Mouse (Mus musculus) naive thymus-derived CD4-positive, alpha-beta T cell, adult 2 months (primary cell): Measurements from ENCODE around the gene Bag3.

ENCODE experiments used
- DNase-seq: peaks from one replicate; pipeline ENCODE4 v3.0.0-alpha.2; 2011; ENCODE audit warnings: low read depth

Bag3 gene

DNA sequence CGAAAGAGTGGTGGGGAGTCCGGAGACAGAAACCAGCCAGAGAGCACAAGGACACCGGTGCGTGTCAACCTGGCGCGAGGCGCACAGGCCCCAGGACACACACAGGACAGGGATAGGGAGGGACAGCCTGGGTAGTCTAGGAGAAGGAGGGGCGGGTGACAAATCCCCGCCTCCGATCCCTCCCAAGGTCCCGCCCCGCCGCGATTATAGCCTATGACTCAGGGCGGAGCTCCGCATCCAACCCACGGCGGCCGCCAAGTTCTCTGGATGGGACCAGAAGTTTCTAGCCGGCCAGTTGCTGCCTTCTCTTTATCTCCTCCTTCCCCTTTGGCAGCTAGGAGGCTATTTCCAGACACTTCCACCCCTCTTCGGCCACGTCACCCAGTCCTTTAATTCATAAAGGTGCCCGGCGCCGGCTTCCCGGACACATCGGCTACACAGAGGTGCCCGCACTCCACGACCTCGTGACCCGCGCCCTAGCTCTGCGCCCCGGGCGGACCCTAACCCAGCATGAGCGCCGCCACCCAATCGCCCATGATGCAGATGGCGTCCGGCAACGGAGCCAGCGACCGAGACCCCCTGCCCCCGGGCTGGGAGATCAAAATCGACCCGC is at the start of gene Bag3:
Bag3 (plus strand) TSS at position 268 of the 613 bp plus-strand sequence.
- DNase-seq, result peak; percentile 80

DNA sequence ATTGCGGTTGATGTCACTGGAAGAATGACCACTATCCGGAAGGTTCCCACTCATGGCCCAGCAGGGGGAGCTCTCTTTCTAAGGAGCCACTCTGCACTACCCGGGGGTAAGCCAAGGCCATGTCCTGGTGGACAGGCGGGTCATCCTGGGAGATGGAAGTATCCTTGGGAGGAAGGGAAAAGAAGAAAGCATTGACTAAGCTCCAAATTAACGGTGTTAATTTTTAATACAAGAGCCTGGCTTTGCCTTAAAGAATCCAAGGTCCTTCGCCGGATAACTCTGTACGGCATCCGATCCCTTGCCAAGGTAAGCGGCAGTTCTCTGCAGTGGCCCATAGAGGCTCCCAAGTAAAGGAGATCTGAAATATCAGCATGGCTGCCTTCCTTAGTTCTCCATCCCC is 49.1 kb upstream of the Bag3 start:
- peak; percentile 37 for DNase-seq

DNA sequence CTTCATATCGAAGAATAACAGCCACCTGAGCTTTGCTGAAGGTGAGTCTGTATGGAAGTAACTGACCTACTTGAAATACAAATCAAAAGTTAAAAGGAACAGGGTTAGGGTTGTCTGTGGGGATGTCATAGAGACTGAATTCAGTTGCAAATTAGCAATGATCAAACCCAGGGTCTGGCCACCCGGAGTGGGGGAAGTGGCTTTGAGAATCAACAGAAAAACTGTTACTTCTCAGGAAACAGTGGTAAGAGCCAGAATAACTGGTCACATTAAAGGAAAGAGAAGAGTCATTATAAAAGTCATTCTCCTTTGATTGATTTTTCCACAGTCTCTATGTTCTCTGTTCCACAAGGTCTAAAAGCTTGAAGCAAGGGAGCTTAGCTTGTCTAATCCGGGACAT is 34.4 kb upstream of the Bag3 start:
- DNase-seq, result no peak

DNA sequence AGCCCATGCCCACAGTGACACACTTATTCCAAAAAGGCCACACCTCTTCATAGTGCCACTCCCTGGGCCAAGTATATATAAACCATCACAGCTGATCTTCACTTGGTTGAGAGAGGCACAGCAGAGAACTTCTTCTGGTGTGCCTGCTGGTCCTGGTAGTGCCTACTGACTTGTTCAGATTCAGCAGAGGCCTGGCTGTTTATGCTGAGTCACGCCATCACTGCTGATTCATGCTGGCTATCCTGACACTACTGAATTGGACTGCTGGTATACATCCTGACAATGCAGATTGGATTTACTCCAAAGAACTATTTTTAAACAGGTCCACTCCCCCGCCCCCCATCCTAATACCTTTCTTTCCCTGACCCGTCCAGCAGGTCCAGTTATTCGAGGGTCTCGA is 28.9 kb upstream of the Bag3 start:
- no peak for DNase-seq

DNA sequence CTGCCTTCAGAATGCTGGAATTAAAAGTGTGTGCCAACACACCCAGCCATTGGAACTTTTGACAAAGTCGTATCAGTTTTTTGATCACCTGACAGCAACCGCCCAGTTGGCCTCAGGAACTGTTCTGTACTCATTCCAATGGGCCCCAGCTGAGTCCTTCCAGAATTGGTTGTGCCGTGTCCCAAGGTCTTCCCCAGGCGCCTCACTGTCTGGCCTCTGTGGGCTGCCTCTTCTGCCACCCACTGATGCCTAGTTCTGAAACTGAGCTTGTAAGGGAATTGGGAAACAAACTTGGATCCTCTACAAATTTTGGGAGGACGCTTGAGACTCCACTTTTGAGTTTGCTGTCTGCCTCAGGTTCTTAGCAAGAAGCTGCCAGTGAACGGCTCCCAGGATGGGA is 23.6 kb upstream of the Bag3 start:
- no peak for DNase-seq

DNA sequence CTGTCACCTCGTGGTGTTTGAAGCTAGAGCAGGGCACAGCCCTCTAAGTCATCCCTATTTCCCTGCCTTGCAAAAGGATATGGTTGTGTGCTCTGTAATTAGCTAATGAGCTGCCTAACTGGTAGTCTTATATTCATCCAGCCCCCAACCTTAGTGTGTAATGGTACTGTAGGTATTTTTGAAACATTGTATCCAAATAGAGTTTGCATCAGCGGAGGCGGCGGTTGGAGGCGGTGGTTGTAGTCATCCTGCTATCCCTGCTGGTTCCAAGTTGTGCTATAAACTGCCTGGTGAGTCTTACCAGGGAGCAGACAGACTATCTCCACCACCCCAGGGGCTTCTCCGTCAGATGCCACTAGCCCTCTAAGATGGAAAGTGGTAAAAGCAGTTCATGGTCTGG is 19.3 kb upstream of the Bag3 start:
- DNase-seq, result no peak

DNA sequence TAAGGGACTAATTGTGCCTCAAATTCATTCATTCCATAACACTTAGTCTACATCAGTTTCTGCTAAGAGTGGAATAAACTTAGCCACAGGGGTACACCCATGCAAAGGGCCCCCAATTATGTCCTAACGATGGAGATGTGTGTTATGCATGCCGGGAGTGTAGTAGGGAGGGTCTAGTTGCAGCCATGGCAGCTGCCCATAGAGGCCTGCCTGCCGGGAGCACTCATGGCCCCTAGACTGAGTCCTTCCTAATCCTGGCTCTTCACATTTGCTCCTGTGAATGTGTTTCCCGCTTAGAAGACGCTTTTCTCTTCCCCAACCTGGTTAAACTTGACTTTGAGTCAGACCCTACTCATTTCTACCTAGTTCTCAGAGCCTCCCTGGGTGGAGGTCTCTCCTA is 11.5 kb upstream of the Bag3 start:
- DNase-seq, result no peak

DNA sequence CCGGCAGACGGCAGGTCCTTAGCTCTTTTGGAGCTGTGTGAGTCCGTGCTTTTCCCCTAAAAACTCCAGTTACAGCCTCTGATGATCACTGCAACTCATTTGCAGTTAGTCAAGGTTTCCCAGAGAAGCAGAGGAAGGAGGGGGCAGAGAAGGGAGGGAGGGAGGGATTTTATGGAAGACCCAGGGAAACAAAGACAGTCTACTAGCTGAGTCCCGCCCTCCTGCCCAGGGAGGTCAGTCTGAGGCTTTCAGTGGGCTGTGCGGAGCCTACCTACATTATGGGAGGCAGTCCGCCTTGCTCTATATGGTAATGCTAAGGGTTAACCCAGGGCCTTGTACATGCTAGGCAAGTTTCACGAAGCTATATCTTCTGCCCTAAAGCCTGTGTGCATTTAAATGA is 9.9 kb upstream of the Bag3 start:
- DNase-seq, result no peak

DNA sequence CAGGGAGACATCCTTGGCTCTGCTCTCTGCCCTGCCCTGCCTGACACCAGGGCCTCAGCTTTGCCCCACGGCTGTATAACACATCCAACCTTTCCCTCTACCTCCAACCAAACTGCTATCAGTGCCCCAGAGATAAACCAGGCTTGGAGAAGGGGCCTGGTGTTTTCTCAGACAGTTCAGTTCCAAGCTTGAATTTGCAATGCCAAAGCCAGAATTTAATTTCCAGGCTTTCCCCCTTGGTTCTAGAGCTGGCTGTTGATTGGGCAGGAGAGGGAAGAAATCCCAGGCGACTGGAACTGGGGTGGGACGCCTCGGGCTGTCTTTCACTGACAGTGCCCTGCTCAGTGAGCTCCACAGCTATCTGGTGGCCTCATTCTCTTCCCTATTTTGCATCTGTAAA is 9.1 kb upstream of the Bag3 start:
- no peak for DNase-seq

DNA sequence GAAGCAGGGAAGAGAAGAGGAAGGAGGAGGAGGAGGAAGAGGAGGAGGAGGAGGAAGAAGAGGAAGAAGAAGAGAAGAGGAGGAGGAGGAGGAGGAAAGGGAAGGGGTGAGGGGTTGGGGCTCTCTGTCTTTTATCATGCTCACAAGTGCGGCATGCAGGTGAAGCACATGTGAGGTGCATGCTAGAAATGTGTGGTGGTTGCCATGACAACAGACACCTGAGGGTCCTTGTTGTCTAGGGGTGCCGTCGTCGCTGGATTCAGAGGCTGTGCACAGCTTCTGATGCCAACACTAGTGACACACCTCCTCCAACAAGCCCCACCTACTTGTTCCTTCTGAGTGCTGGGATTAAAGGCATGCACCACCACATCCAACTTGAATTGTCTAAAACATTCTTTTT is 7.1 kb upstream of the Bag3 start:
- DNase-seq, result no peak

DNA sequence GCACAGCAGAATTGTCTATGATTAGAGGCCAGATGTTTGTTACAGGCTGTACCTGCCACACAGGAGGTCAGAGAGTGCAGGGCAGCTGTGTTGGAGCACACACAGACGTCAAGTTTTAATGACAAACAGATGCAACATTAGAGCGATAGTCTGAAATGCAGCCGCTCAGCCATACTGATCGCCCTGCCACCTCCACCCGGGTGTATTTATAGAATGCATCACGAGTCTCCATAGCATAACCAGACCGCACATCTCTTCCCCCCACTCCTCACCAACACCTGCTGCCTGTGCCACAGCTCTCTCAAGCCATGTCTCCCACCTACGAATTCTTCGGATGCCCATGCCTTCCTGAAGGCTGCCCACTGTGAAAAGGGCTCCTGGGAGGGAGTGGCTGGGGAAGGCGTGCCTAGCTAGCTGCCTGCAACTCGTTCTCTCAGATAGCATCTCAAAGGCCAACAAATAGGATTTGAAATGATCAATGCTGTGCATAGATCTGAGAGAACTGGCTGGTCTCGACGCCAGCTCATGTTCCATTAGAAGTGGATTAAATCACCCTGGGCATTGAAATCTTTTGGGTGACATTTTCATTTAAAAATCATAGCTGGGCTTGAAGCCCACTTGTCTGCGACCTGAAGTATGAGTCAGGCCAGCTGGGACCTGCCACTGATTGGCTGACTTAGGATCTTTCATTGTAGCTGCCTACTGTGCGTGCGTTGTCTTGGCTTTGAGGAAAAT is 3.9 kb upstream of the Bag3 start:
- DNase-seq, result no peak

DNA sequence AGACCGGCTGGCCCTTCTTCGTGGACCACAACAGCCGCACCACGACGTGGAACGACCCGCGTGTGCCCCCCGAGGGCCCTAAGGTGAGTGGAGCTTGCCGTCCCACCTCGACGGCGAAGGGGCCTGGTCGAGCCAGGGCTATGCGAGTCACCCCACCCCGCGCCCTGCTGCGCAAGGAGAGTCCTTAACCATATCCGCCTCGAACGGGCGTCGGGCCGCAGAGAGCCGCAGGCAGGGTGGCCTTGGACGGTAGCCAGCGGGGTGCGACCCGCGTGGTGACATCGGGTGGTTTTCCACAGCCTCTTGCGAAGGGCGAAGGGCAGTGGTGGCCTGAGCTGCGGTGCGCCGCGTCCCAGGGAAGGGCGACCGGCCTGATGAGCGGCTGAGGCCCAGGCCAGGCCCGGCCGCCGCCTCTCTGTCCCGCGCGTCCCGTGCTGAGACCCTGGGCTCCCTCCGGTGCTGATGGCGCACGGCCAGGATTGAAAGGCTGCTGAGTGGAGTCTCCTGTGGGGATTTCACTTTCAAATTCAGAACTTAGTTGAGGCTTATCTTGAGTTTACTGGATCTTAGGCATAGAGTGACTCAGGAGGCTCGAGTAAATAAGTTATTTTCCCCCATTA is 656 bp downstream of the Bag3 start:
- peak; percentile 61 for DNase-seq

DNA sequence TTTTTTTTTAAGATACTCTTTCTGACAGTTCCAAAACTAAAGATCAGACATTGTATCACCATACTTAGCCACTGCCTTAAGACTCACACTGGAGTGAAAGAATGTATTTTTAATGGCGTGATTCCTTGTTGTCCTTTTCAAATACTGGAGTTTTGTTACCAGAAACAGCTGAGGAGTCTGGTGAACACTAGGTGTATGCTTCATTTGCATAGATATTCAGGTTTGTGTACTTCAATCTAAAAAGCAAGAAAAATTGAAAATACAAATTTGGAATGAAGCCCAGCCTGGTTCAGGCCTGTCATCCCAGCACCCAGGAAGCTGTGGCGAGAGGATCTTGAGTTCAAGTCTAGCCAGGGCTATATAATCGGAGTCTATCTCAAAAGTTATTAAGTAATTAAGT is 1.2 kb downstream of the Bag3 start:
- DNase-seq, result no peak

DNA sequence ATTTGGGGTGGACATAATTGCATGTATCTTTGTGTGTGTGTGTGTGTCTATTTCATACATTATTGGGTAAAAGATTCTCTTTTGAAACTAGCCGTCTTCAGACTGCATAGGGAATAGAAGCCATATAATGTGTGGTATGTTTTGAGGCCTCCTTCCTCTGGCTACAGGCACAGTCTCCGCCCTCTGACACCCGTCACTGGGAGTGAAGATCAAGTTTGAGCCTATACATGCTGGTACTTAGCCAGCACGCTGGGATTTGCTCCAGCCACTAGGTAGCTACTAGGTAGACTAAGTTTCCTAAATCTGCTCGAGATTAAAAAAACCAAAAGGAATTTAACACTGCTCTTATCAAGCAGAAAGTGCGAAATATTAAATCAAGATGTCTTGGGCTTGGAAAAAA is 3.2 kb downstream of the Bag3 start:
- no peak for DNase-seq

DNA sequence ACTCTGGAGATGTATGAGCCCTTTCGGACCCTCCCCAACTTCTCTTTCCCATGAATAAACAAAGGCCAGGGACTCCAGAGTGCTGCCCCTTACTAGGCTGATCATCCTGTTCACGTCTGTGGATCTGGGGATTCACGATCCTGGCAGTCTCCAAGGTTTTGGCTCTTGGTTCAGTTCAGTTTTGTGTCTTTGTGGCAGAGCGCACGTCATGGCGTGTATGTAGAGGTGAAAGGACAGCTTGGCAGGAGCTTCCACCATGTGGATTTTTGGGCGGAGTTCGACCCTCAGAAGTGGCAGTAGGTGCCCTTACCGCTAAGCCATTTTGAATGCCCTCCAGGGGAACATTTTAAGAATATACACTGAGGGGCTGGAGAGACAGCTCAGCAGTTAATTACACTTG is 5.2 kb downstream of the Bag3 start:
- no peak for DNase-seq

DNA sequence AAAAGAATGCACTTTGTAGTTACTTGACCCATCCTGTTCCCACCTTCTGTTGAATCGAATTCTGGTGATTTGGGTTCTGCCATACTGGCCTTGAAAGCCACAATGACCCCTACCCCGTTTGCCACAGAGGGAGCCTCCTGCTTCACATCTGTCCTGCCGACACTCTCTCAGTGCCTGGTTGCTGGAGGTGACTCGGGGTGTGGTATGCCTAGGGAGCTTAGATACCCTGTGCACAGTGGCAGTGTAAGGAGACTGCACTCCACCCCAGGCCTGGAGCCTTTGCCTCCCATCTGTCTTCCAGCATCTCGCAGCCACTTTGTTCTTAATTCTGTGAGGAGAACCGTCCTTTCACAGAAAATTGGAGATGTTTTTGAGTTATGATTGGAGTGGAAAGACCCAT is 5.7 kb downstream of the Bag3 start:
- no peak for DNase-seq

DNA sequence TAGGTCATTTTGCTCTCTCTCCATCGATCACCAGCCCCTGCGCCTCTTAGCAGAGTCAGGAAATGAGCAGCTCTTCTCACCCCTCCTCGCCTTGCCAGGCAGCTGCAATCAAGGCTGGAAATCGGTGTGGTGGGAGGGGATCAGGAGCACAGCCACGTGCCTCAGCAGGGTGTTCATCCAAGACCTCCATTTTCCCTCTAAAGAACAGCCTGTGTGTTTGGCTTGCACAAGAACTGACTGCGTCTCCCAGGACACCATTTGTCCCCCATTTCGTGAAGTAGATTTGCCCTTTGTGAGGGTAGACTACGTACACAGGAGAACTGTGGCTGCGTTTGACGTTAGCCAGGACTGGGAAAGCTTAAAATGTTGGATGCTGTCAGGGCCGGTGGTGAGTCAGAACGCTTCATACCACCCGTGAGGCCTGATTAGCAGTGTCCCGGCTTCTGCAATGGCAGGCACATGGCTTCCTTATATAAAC is 6.2 kb downstream of the Bag3 start:
- no peak for DNase-seq

DNA sequence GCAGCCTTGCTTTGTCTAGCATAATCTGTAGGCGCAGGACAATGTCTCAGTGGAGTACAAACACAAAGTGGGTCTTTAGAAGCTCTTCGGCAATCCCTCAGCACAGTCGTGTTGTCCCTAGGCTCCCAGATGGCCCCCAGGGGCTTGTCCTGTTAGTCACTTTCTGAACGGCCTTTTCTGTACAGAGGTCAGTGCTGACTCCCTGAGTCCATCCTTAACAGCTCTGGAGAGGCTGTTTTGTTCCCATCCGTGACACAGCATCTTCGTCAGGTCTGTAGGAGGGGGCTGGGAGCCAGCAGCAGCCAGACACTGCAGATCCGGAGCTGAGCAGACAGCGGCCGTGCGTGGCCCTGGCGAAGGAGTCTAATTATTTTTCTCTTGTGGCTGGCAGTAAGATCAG is 7.6 kb downstream of the Bag3 start:
- DNase-seq, result no peak

DNA sequence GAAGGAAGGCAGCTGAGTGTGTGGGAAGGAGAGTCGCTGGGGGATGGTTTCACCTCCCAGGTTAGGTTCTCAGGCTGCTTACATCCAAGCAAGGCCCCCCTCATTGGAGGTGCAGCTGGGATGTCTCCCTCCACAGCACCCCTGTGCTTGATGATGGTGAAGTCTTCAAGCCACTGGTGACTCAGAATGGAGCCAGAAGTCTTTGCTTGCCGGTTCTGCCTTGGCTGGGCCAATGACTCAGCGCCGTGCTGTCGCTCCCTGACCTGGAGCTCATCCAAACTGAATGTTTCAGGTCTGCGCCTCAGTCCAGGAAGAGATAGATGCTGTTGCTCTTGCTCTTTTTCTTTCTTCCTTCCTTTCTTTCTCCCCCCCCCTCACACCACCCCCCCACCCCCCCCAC is 8.5 kb downstream of the Bag3 start:
- DNase-seq, result no peak

DNA sequence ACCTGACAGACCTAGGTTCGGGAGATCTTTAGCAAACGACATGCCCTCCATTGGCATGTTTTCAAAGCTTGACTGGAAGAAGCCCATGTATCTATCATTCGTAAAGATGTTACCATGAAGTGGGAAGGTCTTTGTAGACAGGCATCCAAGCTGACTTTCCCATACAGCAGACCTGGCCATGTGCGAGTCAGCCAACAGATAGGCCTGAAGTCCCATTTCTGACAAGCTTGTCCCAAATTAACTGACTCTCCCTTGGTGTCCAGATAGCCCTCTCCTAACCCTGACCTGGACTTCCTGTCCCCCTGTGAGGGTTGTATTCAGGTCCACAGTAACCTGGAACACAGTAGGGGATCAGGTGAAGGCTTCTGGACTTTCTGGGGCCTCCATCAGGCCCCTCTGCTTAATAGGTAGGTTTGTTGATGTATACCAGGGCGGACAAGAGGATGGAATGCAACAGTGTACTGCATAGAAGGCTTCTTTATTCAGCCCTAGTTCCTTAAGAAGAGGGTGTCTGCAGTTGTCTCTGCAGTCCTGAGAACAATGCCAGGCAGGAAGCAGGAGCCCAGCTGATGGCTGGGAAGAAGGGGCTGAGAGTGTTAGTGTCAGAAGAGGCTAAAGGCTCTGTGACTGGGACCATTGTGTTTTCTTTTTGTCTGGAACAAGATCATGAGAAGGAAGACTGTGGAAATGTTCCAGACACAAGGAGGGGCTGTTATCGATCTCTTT is 9.2 kb downstream of the Bag3 start:
- DNase-seq, result no peak

DNA sequence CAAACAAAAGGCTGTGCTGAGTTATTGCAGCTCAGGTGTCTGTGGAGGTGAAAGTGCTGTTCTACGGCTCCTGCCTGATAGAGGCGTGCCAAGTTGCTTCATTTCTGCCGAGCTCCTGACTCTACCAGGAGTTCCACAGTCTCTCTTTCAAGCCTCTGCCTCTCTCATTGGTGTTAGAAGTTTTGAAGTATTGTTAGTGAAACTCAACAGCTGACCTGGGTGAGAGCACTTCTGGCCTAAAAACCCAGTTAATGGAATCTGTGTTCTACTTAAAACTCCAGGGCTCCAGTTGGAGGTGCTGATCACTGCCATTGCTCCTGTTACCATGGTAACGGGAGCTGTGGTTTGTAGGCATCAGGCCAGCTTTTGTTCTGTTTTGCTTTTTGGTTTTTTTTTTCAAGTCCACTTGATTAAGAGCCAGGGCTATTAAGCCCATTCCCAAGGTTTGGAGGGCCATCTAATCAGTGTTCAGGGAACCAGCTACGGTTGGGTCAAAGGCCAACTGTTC is 11.6 kb downstream of the Bag3 start:
- DNase-seq, result no peak

DNA sequence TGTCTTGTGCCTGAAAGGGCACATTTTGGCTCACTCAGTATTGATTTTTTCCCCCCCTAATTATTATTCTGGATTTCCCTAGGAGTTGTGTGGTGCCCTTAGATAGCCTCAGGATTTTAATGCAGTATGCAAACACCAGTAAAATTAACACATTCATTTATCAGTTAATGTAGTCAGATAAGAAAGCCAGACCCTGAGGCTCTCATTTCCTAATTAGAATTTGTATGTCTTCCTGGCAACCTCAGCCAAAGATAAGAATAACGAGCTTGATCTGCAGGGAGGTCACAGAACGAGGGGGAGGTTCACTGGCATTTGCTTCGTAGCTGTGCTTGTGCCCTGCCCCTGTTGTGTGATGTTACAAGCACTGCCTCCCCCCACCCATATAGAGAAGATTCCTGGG is 12.7 kb downstream of the Bag3 start:
- no peak for DNase-seq

DNA sequence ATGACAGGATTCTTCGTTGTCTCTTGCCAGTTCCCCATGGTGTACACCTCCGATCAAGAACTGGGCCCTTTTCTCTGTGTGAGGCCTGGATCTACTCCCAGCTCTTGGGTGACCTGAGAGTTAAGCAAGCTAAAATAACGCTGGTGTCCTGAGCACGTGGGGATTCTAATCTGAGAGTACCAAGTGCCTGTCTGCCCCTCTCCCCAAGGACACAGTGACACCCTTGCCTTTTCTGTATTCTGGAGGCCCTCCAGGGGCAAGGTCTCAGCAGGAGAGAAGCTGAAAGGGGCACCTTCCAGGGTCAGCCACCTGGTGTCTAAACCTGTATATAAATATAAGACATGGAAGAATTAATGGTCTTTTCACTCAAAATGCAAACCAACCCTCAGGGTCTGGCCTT is 14.3 kb downstream of the Bag3 start:
- no peak for DNase-seq
